Mouse (Mus musculus) cortical plate, adult 2 months (tissue): Measurements from ENCODE around the gene Gnpnat1. TPM values are rescaled to one million over a fixed set of nuclear protein-coding genes. Genes with fewer than 3 reads are reported as not detected.

ENCODE experiments used
- H3K27ac ChIP-seq: fragments of 200-500 bp; 2 replicates; pipeline ENCODE4 v1.5.1; 2012; ENCODE audit warnings: low read length, control low read depth, inconsistent platforms; ENCODE audit not compliant: insufficient read depth
- H3K4me1 ChIP-seq: fragments of 200-500 bp; 2 replicates; pipeline ENCODE4 v1.6.1; 2011; ENCODE audit warnings: low read length; ENCODE audit not compliant: control insufficient read depth, insufficient read depth
- H3K4me3 ChIP-seq: fragments of 200-500 bp; 2 replicates; pipeline ENCODE4 v1.5.1; 2011; ENCODE audit warnings: mild to moderate bottlenecking, low read length, control low read depth; ENCODE audit not compliant: insufficient read depth
- CTCF ChIP-seq: fragments of 200-500 bp; IDR thresholded peaks from 2 replicates; pipeline ENCODE4 v1.5.1; 2011; ENCODE audit warnings: mild to moderate bottlenecking, control low read depth, low read length; ENCODE audit not compliant: insufficient read depth; ENCODE audit errors: extremely low read depth
- POLR2A ChIP-seq: fragments of 200-500 bp; IDR thresholded peaks from 2 replicates; pipeline ENCODE4 v1.6.1; 2011; ENCODE audit warnings: mild to moderate bottlenecking, low read length, control low read depth; ENCODE audit not compliant: insufficient read depth; ENCODE audit errors: extremely low read depth
- polyA plus RNA-seq: library from polyadenylated mRNA; depleted of rRNA; stranded (reverse); fragments of >200 nt; gene quantifications from 2 replicates; pipeline ENCODE4 v1.2.3, GENCODE M21; 2012; rRNA removed

Gene Gnpnat1
- polyA plus RNA-seq, 1 experiment, result 11.5 TPM

DNA sequence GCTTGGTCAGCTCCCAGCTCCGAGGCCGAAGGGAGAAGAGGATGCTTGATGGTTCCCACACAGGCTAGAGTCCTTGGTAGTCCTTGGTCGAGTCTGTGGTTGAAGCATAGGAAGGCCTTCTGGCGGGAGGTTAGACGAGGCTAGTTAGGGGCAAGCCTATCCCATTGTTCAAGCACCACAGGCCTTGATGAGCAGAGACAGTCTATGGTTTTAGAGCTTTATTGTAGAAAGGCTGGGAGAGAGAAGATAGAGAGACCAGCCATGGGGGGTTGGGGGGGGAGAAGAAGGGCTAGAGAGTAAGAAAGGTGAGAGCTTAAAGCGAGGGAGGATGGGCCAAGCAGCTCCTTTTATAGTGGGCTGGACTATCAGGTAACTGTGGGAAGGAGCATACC is 39.5 kb downstream of the Gnpnat1 start:
- no peaks in the 10 kb centered on the region for H3K4me1 ChIP-seq
- H3K4me3 ChIP-seq, result no peak overlapping the region
- no peak for TF ChIP-seq POLR2A
- TF ChIP-seq CTCF, result no peak
- no peak overlapping the region for H3K27ac ChIP-seq

- no peak overlapping the region for H3K4me3 ChIP-seq
- TF ChIP-seq POLR2A (no peak), CTCF (no peak)
- no peak overlapping the region for H3K27ac ChIP-seq
- no peaks in the 10 kb centered on the region for H3K4me1 ChIP-seq
Observed at GRCm38 (mm10) chr14:45364211-45365195, 40.2 kb downstream of the Gnpnat1 start.

DNA sequence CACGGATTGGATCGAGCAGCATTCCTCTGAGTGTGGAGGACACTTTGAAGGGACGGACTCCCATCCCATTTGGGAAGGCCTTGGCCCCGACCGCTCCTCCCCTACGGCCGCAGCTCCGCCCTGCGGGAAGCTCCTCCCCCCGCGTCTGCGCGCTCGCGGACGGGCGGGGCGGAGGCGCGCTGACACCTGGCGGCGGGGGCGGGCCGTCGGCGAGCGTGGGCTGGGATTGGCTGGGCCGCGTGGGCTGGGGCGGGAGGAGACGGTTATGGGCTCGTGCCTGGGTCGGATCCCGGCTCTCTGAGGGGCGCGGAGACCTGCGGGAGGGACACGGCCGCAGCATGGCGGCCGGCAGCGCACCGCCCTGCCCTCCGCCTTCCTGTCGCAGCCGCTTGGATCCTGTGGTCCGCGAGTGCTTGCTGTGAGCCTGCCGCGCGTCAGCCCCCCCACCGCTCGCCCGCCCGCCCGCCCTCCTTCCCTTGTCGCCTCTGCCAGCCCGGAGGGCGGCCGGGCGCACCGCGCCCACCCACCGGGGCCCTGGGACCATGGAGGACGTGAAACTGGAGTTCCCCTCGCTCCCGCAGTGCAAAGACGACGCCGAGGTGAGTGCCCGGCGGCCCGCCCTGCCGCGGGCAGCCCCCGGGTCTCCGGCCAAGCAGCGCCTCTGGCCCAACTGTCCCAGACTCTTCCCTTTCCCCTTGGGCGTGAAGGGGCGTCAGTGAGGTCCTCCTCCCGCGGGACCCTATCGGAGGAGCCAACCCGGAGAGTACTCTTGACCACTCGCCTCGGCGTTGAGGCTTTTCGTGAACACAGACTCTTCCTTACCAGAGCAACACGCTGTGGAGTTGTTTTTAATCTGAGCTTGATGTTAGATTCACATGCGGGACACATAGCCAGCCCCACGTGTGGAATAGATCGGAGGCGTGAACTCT is 53.5 kb downstream of the Gnpnat1 start, which contains the start of gene Styx:
Styx (plus strand) TSS at position 163 of the 929 bp plus-strand sequence.
- TF ChIP-seq CTCF (no peak), POLR2A (peak; percentile 59; the same call in 1 of the 2 replicates)
- H3K4me1 ChIP-seq, result peaks cover 2% of the 10 kb centered on the region; the same call in 1 of the 2 replicates
- H3K4me3 ChIP-seq, result peak within 1 kb of the TSS; percentile 43
- no peak within 1 kb of the TSS for H3K27ac ChIP-seq

DNA sequence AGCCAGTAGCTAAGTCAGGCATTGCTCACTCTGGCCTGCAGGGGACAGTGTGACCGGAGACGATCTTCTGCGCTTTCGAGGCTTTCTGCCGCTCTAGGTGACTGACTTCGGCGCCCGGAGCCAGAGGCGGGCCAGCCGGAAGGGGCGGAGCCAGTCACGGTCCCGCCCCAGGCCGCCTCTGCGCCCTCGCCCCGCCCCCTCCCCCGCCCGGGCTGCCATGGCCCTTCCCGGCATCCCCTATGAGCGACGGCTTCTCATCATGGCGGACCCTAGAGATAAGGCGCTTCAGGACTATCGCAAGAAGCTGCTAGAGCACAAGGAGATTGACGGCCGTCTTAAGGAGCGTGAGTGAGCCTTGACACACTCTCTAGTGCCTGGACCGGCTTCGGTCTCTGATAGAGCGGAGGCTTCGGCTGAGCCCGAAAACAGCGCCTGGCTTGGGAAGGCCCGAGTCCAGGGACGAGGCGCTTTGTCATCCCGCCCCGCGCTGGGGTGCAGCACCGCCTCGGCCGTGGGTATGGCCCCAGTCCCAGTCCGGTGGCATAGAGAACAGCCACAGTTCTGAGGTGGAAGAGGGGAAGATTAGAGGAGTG is 75.0 kb downstream of the Gnpnat1 start, which contains the start of gene Psmc6:
Psmc6 (plus strand) TSS at position 200 of the 593 bp plus-strand sequence.
- peak within 1 kb of the TSS; percentile 52 for H3K27ac ChIP-seq
- peaks cover 1% of the 10 kb centered on the region; the same call in 1 of the 2 replicates for H3K4me1 ChIP-seq
- H3K4me3 ChIP-seq, result peak within 1 kb of the TSS; percentile 84
- peak; percentile 81 for TF ChIP-seq CTCF
- peak; percentile 66; the same call in 1 of the 2 replicates for TF ChIP-seq POLR2A

DNA sequence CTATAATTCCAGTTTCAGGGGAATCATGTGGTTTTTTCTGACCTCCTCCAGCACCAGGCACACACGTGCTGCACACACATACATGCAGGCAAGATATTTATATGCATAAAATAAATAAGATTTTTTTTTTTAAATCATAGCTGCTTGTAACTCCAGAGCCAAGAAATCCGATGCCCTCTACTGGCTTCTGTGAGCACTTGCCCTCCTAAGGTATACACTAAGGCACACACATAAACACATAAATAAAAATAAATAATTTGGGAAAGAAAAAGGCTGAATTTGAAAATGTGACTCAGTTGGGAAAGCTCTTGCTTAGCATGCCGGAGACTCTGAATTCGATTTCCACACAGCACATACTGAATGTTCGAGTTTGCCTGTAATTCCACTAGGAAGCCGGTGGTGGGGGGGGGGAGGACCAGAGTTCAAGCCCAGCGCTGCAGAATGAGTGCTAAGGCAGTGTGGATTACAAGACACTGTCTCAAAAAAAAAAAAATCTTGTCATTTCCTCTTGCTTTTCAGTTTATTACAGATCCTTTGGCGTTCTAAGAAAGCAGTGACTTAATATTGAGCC is 75.6 kb downstream of the Gnpnat1 start:
- TF ChIP-seq POLR2A, result no peak
- TF ChIP-seq CTCF, result no peak

GRCm38 (mm10) chr14:45328072-45328713 is 76.5 kb downstream of the Gnpnat1 start:
- H3K4me3 ChIP-seq, result no peak overlapping the region
- no peaks in the 10 kb centered on the region; the same call in 1 of the 2 replicates for H3K4me1 ChIP-seq
- H3K27ac ChIP-seq, result no peak overlapping the region
- TF ChIP-seq CTCF (no peak), POLR2A (no peak)

More for the DNA sequence above, 75.6 kb downstream of the Gnpnat1 start:
- H3K27ac ChIP-seq, result no peak overlapping the region
- peak overlapping the region; percentile 84; the same call in 1 of the 2 replicates for H3K4me3 ChIP-seq
- peaks cover 1% of the 10 kb centered on the region; the same call in 1 of the 2 replicates for H3K4me1 ChIP-seq

Other genes with a start within 250 kb of the Gnpnat1 start
- gene Gpr137c, start 185.2 kb downstream of the Gnpnat1 start, polyA plus RNA-seq, result 29.4 and 29.9 TPM in 2 replicates
- 42.3 and 43.5 TPM in 2 replicates for gene Txndc16, start 184.6 kb downstream of the Gnpnat1 start, polyA plus RNA-seq
- 23.6 and 27.2 TPM in 2 replicates for gene Ero1l, start 86.1 kb downstream of the Gnpnat1 start, polyA plus RNA-seq
- 87.2 and 88.7 TPM in 2 replicates for gene Psmc6, start 75.1 kb downstream of the Gnpnat1 start, polyA plus RNA-seq
- gene Styx, start 53.8 kb downstream of the Gnpnat1 start, polyA plus RNA-seq, result 13.0 and 14.7 TPM in 2 replicates
- 102 and 108 TPM in 2 replicates for gene Fermt2, start 125.2 kb upstream of the Gnpnat1 start, polyA plus RNA-seq